Mouse (Mus musculus) midbrain, embryonic 12.5 days (tissue): ENCODE results near the gene Pcdh18. TPM values are rescaled to one million over a fixed set of nuclear protein-coding genes. Genes with fewer than 3 reads are reported as not detected.
A peak's percentile ranks its signal among the peaks of the same experiment; 100 is the strongest.

Source experiments
- ATAC-seq: fragments of 200-750 bp; cut with Nextera tagmentation; 2 replicates; pipeline ENCODE4 v1.8.0; 2017; ENCODE audit warnings: low read depth, moderate TSS enrichment, moderate library complexity; ENCODE audit not compliant: low FRiP score
- H3K27ac ChIP-seq: fragments of 300-500 bp; sonication (generic); replicated peaks from 2 replicates; pipeline ENCODE4 v1.5.1; 2016; ENCODE audit warnings: mild to moderate bottlenecking
- H3K27me3 ChIP-seq: fragments of 300-500 bp; sonication (generic); 2 replicates; pipeline ENCODE4 v1.6.1; 2016; ENCODE audit warnings: mild to moderate bottlenecking
- H3K36me3 ChIP-seq: fragments of 300-500 bp; sonication (generic); 2 replicates; pipeline ENCODE4 v1.6.1; 2016
- H3K4me1 ChIP-seq: fragments of 300-500 bp; sonication (generic); 2 replicates; pipeline ENCODE4 v1.6.1; 2016
- H3K4me2 ChIP-seq: fragments of 300-500 bp; sonication (generic); replicated peaks from 2 replicates; pipeline ENCODE4 v1.6.1; 2016; ENCODE audit warnings: mild to moderate bottlenecking, moderate library complexity
- H3K4me3 ChIP-seq: fragments of 300-500 bp; sonication (generic); 2 replicates; pipeline ENCODE4 v1.5.1; 2016; ENCODE audit warnings: mild to moderate bottlenecking
- H3K9ac ChIP-seq: fragments of 300-500 bp; sonication (generic); replicated peaks from 2 replicates; pipeline ENCODE4 v1.6.1; 2016; ENCODE audit warnings: mild to moderate bottlenecking, moderate library complexity
- H3K9me3 ChIP-seq: fragments of 300-500 bp; sonication (generic); 2 replicates; pipeline ENCODE4 v1.6.1; 2016; ENCODE audit warnings: mild to moderate bottlenecking
- WGBS: fragments of 180-500 bp; shearing (Covaris S2); methylation state at CpG from one replicate; pipeline ENCODE4 v1.1.7; 2016; 5-methylcytosine and 5-hydroxymethylcytosine counted together
- polyA plus RNA-seq: library from polyadenylated mRNA; unstranded; fragments of >200 nt; fragmentation: Nextera tagmentation; extraction: Ambion mirVana; gene quantifications from 2 replicates; pipeline ENCODE4 v1.2.1, GENCODE M21; 2016

Gene Pcdh18
- polyA plus RNA-seq, 1 experiment from 2014 or later: 72.4 TPM

DNA sequence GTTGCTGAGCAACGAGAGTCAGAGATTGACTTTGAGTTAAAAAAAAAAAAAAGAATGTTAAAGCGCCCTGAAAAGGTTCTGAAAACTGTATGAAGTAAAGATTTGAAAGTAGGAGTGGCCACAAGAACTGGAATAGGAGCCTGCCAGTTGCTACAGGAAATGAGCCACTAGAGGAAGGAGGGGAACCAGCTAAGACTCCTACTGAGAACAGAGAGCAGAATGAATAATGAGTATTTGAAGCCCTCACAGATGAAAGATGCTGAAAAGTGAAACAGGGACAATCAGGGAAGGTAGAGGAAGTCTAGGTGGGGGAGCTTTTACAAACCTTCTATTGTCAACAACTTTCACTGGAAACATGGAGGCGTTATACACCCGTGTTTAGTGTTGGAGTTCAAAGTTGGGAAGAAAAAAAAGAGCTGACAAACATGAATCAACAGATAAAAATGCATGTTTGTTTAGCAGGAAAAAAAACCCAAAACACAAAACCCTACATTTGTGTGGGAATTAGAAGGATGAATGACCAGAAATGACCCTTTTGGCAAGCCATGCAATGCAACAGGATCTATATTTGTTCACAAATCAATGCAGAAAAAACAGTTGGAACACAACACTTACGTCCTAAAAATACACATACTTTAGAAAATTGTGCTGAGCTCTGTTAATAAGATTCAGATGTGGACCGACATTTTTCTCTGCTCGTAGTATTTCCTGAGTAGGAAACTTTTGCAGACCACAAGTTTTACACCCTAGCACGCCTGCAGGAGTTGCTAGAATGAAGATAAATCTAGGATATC lies 7.4 kb downstream of the Pcdh18 start:
- no peaks in the 10 kb centered on the region for H3K27me3 ChIP-seq
- H3K4me3 ChIP-seq: no peak overlapping the region
- no peak overlapping the region for H3K4me2 ChIP-seq
- WGBS: 72% methylated on average over 8 of the region's 8 CpGs
- peaks cover 83% of the 10 kb centered on the region for H3K36me3 ChIP-seq
- H3K4me1 ChIP-seq: peaks cover 33% of the 10 kb centered on the region
- no peaks in the 10 kb centered on the region for H3K9me3 ChIP-seq
- no peak for ATAC-seq
- H3K27ac ChIP-seq: no peak overlapping the region
- H3K9ac ChIP-seq: no peak overlapping the region

DNA sequence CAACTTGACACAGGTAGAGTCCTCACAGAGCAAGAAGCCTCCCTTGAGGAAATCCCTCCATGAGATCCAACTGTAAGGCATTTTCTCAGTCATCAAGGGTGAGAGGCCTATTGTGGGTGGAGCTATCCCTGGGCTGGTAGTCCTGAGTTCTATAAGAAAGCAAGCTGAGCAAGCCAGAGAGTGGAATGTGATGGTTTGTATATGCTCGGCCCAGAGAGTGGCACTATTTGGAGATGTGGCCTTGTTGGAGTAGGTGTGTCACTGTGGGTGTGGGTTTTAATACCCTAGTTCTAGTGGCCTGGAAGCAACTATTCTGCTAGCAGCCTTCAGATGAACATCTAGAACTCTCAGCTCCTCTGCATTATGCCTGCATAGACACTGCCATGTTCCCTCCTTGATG lies 9.1 kb downstream of the Pcdh18 start:
- H3K36me3 ChIP-seq: peaks cover 79% of the 10 kb centered on the region

DNA sequence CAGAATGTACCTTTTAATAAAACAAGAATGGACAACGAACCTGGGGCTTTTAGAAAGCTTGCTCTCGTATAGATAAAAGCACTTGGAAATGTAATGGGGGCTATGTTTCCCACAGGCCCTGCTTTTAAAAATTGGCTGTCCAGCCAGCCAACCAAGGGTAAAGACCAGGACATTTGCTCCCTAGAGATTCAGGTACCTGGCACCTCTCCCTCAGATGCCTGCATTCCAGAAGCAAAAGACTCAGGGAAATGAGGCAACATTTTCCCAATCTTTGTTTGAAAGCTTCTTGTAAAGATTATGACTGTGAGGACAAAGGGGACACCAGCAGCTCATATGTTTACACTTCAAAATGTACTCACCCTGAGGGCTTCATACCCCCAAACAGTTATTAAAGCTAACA lies 18.1 kb downstream of the Pcdh18 start:
- Histone ChIP-seq H3K9me3 (no peaks in the 10 kb centered on the region; the same call in 1 of the 2 replicates), H3K4me3 (no peak overlapping the region), H3K27me3 (no peaks in the 10 kb centered on the region), H3K4me2 (no peak overlapping the region), H3K4me1 (no peaks in the 10 kb centered on the region), H3K9ac (no peak overlapping the region), H3K36me3 (peaks cover 6% of the 10 kb centered on the region), H3K27ac (no peak overlapping the region)
- 79% methylated on average over 2 of the region's 2 CpGs for WGBS
- no peak for ATAC-seq

More for the DNA sequence above, 9.1 kb downstream of the Pcdh18 start:
- no peak overlapping the region for H3K27ac ChIP-seq
- 95% methylated on average over 1 of the region's 1 CpGs for WGBS
- ATAC-seq: no peak
- peaks cover 19% of the 10 kb centered on the region for H3K4me1 ChIP-seq
- no peak overlapping the region for H3K4me2 ChIP-seq
- H3K9me3 ChIP-seq: no peaks in the 10 kb centered on the region
- no peak overlapping the region for H3K4me3 ChIP-seq
- no peak overlapping the region for H3K9ac ChIP-seq
- no peaks in the 10 kb centered on the region for H3K27me3 ChIP-seq

DNA sequence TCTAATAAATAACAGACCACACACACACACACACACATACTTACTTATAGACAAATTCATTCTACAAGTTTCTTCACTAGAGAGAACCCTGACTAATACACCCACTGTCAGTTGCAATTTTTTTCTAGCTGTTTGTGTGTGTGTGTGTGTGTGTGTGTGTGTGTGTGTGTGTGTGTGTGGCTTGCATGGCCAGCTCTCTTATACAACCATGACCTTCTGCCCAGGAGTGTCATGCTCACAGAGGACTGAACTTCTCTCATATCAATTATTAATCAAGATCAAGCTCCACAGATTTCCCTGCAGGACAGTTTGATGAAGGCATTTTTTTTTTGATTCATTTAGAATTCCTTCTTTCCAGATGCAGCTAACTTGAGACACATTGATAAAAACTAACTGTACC lies 18.6 kb downstream of the Pcdh18 start:
- no peak overlapping the region for H3K4me2 ChIP-seq
- no peaks in the 10 kb centered on the region; the same call in 1 of the 2 replicates for H3K9me3 ChIP-seq
- H3K4me1 ChIP-seq: no peaks in the 10 kb centered on the region
- peaks cover 2% of the 10 kb centered on the region for H3K36me3 ChIP-seq
- no peak overlapping the region for H3K4me3 ChIP-seq
- no peak for ATAC-seq
- H3K27me3 ChIP-seq: no peaks in the 10 kb centered on the region
- H3K27ac ChIP-seq: no peak overlapping the region
- no peak overlapping the region for H3K9ac ChIP-seq

DNA sequence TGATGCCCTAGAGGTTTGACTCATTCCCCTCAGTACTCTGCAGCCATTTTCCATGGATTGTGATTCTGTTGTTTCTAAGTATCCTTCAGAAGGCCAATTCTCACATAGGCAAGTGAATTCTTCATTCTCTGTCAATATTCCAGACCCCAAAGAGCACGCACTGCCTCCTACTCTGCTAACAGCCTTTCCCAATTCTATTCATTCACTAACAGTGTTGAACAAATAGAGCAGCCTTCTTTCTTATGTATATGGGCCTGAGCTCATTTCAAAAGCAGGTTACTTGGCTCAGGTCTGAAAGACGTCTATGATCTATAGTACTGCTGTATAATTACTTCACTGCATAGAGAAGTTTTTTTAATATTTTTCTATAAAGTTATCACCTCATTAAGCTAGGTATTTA lies 50.6 kb downstream of the Pcdh18 start:
- WGBS: 18% methylated on average over 2 of the region's 2 CpGs
- Histone ChIP-seq H3K4me2 (no peak overlapping the region), H3K27ac (no peak overlapping the region), H3K36me3 (no peaks in the 10 kb centered on the region), H3K4me1 (peaks cover 5% of the 10 kb centered on the region), H3K9ac (no peak overlapping the region), H3K27me3 (no peaks in the 10 kb centered on the region), H3K9me3 (no peaks in the 10 kb centered on the region), H3K4me3 (no peak overlapping the region)
- peak; percentile 62 for ATAC-seq

DNA sequence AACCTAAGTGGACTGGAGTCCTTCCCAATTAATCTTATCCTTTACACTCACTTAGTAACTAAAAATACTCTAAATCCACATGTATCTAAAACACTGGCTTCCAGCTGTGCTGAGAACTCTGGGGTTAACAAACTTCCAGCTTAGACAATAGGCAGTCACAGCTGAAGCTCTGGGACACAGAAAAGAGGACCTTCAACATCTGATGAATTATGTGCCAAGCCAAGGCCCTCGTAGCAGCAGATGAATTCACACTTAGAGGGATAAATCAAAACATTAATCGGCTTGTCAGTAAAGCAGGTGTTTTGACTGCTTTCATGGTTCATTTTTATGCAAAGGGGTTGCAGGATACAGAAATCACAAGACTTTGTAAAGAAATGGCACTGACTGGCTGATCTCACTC lies 57.2 kb downstream of the Pcdh18 start:
- Histone ChIP-seq H3K9ac (no peak overlapping the region), H3K4me2 (no peak overlapping the region), H3K36me3 (no peaks in the 10 kb centered on the region), H3K27ac (no peak overlapping the region), H3K9me3 (no peaks in the 10 kb centered on the region), H3K27me3 (no peaks in the 10 kb centered on the region), H3K4me1 (peaks cover 5% of the 10 kb centered on the region), H3K4me3 (no peak overlapping the region)
- ATAC-seq: no peak
- WGBS: 7% methylated on average over 2 of the region's 2 CpGs
